Mouse (Mus musculus): ENCODE measurements around the gene Srp9.
"Not testable (repeated sequence)": the region's sequence is repeated elsewhere in the genome, so short reads cannot be mapped to it uniquely, and the experiment has no call there.

The Srp9 gene

GRCm38 (mm10) chr1:182145546-182145945, 21.0 kb downstream of the Srp9 start:
- DNase-seq (ENCODE audit: low read depth, low spot score), result no peak

GRCm38 (mm10) chr1:182148864-182149514, 24.5 kb downstream of the Srp9 start:
- DNase-seq (ENCODE audit: low read depth, low spot score), result no peak

GRCm38 (mm10) chr1:182149966-182150365, 25.4 kb downstream of the Srp9 start:
- peak; percentile 67 for DNase-seq (ENCODE audit: low read depth, low spot score)

GRCm38 (mm10) chr1:182157734-182158133, 33.2 kb downstream of the Srp9 start:
- DNase-seq (ENCODE audit: low read depth, low spot score), result no peak

GRCm38 (mm10) chr1:182159575-182159974, 35.0 kb downstream of the Srp9 start:
- no peak for DNase-seq (ENCODE audit: low read depth, low spot score)

GRCm38 (mm10) chr1:182162951-182163350, 38.4 kb downstream of the Srp9 start:
- DNase-seq (ENCODE audit: low read depth, low spot score), result no peak

GRCm38 (mm10) chr1:182164386-182164785, 39.8 kb downstream of the Srp9 start, which contains the start of gene Vmn1r1:
TSS of gene Vmn1r1 (minus strand) at chr1:182164486.
- DNase-seq (ENCODE audit: low read depth, low spot score), result no peak

- DNase-seq (ENCODE audit: low read depth, low spot score), result peak; percentile 55
Observed at GRCm38 (mm10) chr1:182170206-182170605, 45.7 kb downstream of the Srp9 start.

- not testable (repeated sequence) for DNase-seq (ENCODE audit: low read depth, low spot score)
Observed at GRCm38 (mm10) chr1:182176985-182177384, 52.4 kb downstream of the Srp9 start.

- no peak for DNase-seq (ENCODE audit: low read depth, low spot score)
Observed at GRCm38 (mm10) chr1:182181456-182182305, 57.1 kb downstream of the Srp9 start.
